Mouse (Mus musculus) gastrocnemius, adult 2 months (tissue): ENCODE data around the gene 1700029I15Rik. TPM values are rescaled to one million over a fixed set of nuclear protein-coding genes. Genes with fewer than 3 reads are reported as not detected.

Experiments
- DNase-seq: peaks from one replicate; pipeline ENCODE4 v3.0.0; 2022
- H3K27ac ChIP-seq: fragments of 200-600 bp; 2 replicates; pipeline ENCODE4 v1.8.1; 2022; ENCODE audit warnings: mild to moderate bottlenecking
- H3K4me3 ChIP-seq: fragments of 200-600 bp; 2 replicates; pipeline ENCODE4 v1.8.1; 2022; ENCODE audit warnings: mild to moderate bottlenecking, moderate library complexity
- CTCF ChIP-seq: fragments of 200-600 bp; IDR thresholded peaks from 2 replicates; pipeline ENCODE4 v1.8.1; 2022; ENCODE audit warnings: antibody characterized with exemption, mild to moderate bottlenecking, moderate library complexity
- intact Hi-C: fragments of 180-260 bp; cut with DNase I; formaldehyde crosslinking; loops from one replicate; pipeline ENCODE4 v1.15.1; 2025
- total RNA-seq, 2 experiments: library from RNA; stranded (reverse); gene quantifications; 2 replicates each; pipeline ENCODE4 v1.2.3; 2021

1700029I15Rik gene
- total RNA-seq, 2 experiments from 2014 or later: 0.69 to 1.1 TPM

DNA sequence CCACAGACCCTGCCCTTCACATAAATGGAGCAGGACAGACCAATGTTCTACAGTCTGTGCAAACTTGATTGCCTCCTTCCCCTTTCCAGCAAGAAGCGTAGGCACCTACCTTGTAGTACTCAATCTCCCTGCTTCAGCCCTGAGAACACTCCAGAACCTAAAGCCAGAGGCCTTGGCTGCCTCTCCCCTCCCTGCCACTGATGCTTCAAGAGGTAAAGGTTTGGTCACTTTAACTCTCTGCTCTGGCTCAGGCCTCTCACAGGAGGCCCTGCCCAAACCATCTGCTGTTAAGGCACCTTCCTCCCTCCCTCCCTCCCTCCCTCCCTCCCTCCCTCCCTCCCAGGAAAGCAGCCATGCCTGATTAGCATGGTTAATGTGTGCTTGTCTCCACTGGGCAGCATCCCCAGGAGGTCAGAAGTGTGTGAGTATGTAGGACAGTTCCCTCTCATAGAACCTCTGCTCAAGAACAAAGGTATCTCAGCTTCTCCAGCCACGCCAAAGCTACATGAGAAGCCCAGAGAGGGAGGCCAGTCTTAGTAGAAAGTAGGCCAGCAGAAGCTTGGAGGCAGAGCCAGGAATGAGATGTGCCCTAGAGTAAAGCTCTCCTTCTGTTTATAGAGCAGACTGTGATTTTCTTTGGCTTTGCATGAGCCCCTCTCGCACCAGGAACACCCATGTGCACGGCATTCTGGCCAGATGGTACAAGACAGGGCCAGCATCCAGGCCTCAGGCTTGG lies 20.4 kb downstream of the 1700029I15Rik start:
- peak overlapping the region; percentile 51 for H3K27ac ChIP-seq
- DNase-seq: no peak
- H3K4me3 ChIP-seq: no peak overlapping the region
- no peak for TF ChIP-seq CTCF
- intact Hi-C loops: no loop called here

- Histone ChIP-seq H3K4me3 (no peak overlapping the region), H3K27ac (no peak overlapping the region; the same call in 1 of the 2 replicates)
- intact Hi-C loops: no loop called here
- DNase-seq: no peak
- TF ChIP-seq CTCF: no peak
Observed at GRCm38 (mm10) chr2:92403776-92404319, 21.5 kb downstream of the 1700029I15Rik start.

GRCm38 (mm10) chr2:92404737-92405136 lies 22.4 kb downstream of the 1700029I15Rik start:
- H3K4me3 ChIP-seq: no peak overlapping the region
- intact Hi-C loops: no loop called here
- H3K27ac ChIP-seq: 0 out of 2 replicates have a peak overlapping the region, but pooled peaks have one; percentile 5
- TF ChIP-seq CTCF: no peak
- DNase-seq: no peak

DNA sequence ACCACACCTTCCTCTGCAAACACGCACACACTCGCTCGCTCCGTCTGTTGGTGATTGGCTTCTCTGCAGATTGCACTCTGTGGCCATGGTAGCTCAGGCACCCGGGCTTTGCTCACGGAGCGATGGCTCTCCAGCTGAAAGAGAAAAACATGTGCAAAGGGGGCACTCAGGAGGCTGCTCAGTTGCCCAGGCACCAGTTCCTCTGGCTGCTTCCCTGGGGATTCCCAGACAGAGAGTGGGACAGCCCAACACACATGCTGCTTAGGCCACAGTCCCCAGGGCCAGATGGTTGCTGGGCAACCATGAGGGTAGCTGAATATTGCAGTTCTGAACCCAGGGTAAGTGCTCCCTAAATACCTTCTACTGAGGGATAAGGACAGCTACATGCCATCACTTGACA lies 23.3 kb downstream of the 1700029I15Rik start:
- Histone ChIP-seq H3K27ac (no peak overlapping the region), H3K4me3 (no peak overlapping the region)
- DNase-seq: no peak
- no peak for TF ChIP-seq CTCF
- intact Hi-C loops: no loop called here

- DNase-seq: no peak
- no peak for TF ChIP-seq CTCF
- Histone ChIP-seq H3K27ac (no peak overlapping the region), H3K4me3 (no peak overlapping the region)
- intact Hi-C loops: no loop called here
Observed at GRCm38 (mm10) chr2:92408309-92409045, 26.1 kb downstream of the 1700029I15Rik start.

DNA sequence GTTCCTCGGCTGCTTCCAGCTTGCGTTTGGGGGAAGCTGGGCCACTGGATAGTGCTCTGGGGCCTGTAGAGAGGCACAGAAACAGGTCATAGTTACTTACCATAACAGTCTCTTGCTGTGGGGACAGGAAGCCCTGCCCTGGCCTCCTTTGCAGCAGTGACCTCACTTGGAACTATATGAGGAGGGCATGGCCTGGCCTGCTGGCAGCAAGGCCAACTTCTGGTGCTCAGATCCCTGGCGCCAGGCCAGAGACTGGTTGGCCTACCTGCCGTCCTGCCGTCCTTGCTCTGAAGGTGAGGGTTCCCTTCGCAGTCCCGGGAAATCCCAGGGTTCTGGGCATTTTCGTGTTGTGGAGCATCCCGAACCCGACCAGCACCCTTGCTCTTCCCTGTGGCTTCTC lies 29.4 kb downstream of the 1700029I15Rik start:
- no peak for TF ChIP-seq CTCF
- Histone ChIP-seq H3K4me3 (no peak overlapping the region), H3K27ac (0 out of 2 replicates have a peak overlapping the region, but pooled peaks have one; percentile 5)
- intact Hi-C loops: no loop called here
- DNase-seq: peak; percentile 62

DNA sequence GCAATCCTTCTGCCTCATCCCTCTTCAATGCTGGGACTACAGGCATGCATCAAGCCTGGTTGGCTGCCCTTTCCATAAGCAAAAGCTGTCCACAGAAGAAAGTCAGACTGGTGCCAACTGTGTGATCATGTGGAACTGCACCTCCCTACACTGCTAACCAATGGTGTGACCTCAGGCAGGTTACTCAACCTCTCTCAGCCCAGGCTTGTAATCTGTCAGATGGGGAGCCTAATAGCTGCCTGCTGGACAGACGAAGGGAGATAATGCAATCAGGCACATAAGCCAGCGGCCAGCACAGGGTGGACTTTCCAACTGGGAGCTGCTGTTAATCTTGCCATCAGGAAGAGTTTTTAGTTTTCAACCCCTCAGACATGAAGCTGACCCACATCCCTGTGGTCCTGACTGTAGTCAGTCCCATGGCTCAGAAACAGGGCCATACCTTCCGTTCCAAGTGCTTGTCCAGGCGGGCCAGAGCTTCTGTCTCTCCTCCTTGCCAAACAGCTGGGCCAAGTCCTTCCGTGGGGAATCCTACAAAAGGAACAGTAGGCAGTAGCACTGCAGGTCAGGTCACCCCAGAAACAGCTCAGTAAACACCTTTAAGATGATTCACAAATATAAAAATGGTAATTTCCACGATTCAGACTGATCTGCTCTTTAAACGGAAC lies 39.5 kb downstream of the 1700029I15Rik start:
- H3K4me3 ChIP-seq: no peak overlapping the region
- intact Hi-C loops: loop anchor here (5.0 kb wide), 1 partner anchor 45 kb away; no protein-coding TSS in a partner anchor
- TF ChIP-seq CTCF: no peak
- DNase-seq: peak; percentile 61
- peak overlapping the region; percentile 97 for H3K27ac ChIP-seq

DNA sequence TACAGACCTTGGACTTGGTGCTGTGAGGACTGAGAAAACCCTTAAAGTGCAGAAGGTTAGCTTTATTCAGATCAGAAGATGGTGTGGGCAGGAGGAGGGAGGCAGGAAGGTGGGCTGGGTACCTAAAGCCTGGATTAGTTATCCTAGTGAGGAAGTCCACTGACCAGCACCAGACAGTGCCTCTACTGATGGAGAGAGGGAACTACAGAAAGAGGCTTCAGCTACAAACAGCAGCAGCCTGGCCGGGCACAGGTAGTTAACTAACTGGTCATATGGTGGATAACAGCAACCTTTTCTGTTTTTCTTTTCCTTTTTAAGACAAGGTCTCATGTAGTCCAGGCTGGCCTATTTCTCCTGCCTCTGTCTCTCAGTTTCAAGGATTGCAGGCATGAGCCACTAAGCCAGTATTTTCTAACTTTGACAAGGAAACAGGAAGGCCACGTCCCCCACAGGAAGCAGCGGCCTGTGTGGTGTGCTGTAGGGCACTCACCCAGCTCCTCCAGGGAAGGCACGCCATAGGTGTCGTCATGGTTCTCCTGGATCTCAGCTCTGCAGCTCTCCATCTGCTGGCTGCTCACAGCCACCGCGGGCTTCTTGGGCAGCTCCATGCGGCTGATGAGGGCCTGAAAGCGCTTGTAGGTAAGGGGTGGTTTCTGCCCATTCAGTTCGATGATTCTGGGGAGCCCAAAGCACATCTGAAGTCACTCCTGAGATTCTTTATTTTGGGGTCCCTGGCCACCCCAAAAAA lies 40.2 kb downstream of the 1700029I15Rik start:
- peak overlapping the region; percentile 97 for H3K27ac ChIP-seq
- no peak for DNase-seq
- intact Hi-C loops: loop anchor here (5.0 kb wide), 1 partner anchor 45 kb away; no protein-coding TSS in a partner anchor
- TF ChIP-seq CTCF: peak; percentile 50
- H3K4me3 ChIP-seq: no peak overlapping the region; the same call in 1 of the 2 replicates

- DNase-seq: no peak
- intact Hi-C loops: loop anchor here (5.0 kb wide), 1 partner anchor 46 kb away; no protein-coding TSS in a partner anchor
- peak overlapping the region; percentile 97 for H3K27ac ChIP-seq
- TF ChIP-seq CTCF: no peak
- peak overlapping the region; percentile 2 for H3K4me3 ChIP-seq
Observed at GRCm38 (mm10) chr2:92423156-92423555, 40.8 kb downstream of the 1700029I15Rik start.

GRCm38 (mm10) chr2:92423702-92424461 lies 41.5 kb downstream of the 1700029I15Rik start:
- intact Hi-C loops: loop anchor here (5.0 kb wide), 1 partner anchor 47 kb away; no protein-coding TSS in a partner anchor
- peak; percentile 98 for DNase-seq
- TF ChIP-seq CTCF: no peak

More at GRCm38 (mm10) chr2:92423702-92424461, 41.5 kb downstream of the 1700029I15Rik start:
- peak overlapping the region; percentile 97 for H3K27ac ChIP-seq
- peak overlapping the region; percentile 44 for H3K4me3 ChIP-seq
